14 mouse cellular contexts compared by ENCODE assay signal in genomic region chr19:58165635-58166015, GRCm38 (mm10).
A peak's percentile ranks its signal among the peaks of the same experiment; 100 is the strongest.
DNase-seq lines count a peak whose midpoint lies in the region; ATAC-seq and TF ChIP-seq lines count a peak whose summit lies in the region.
"Had no signal": no experiment of that assay in that cellular context is flagged by ENCODE, and none has a peak within 500 bp of the region (broad histone marks: within the 10 kb centered on the region; RNA-seq: fewer than 3 reads in every experiment).

No protein-coding gene starts in this region.

- no peaks in the 10 kb centered on the region for H3K9me3 ChIP-seq in forebrain, embryonic 12.5 days
- no peaks in the 10 kb centered on the region for H3K9me3 ChIP-seq in midbrain, postnatal 0 days (ENCODE audit: low read length)
- H3K9me3 ChIP-seq: embryonic facial prominence, embryonic 13.5 days; limb, embryonic 10.5 days; neural tube, embryonic 12.5 days had no signal

- peak overlapping the region; percentile 41 for H3K4me2 ChIP-seq in forebrain, embryonic 12.5 days
- H3K4me2 ChIP-seq in midbrain, postnatal 0 days (ENCODE audit: low read depth, low read length, poor library complexity, severe bottlenecking) = 0 out of 2 replicates have a peak overlapping the region, but pooled peaks have one; percentile 3
- H3K4me2 ChIP-seq: embryonic facial prominence, embryonic 13.5 days; neural tube, embryonic 12.5 days had no signal

- no peak for TF ChIP-seq CTCF in midbrain, postnatal 0 days (IDR thresholded peaks at IDR 0.05)

- no peak overlapping the region for H3K9ac ChIP-seq in forebrain, embryonic 12.5 days
- no peak overlapping the region for H3K9ac ChIP-seq in midbrain, postnatal 0 days (replicated peaks; ENCODE audit: low read length, poor library complexity, severe bottlenecking)
- H3K9ac ChIP-seq: embryonic facial prominence, embryonic 13.5 days; liver, embryonic 14.5 days; neural tube, embryonic 12.5 days had no signal

- H3K27me3 ChIP-seq in forebrain, embryonic 12.5 days = peaks cover 45% of the 10 kb centered on the region
- no peaks in the 10 kb centered on the region for H3K27me3 ChIP-seq in midbrain, postnatal 0 days (ENCODE audit: insufficient read depth, low read length)
- H3K27me3 ChIP-seq: neural tube, embryonic 12.5 days had no signal

- peak; percentile 46 to 60 for DNase-seq in kidney, postnatal 4 days
- no peak for DNase-seq in kidney, adult 11 months
- DNase-seq in NIH3T3 (ENCODE audit: low read depth) = peak; percentile 52
- DNase-seq in midbrain, postnatal 0 days (ENCODE audit: low spot score) = no peak
- no peak for DNase-seq in urinary bladder, adult 18-20 months (ENCODE audit: low spot score in 2 of 2)
- DNase-seq: adrenal gland, adult 8-10 months; thymus, postnatal 14 days had no signal

- H3K4me3 ChIP-seq in forebrain, embryonic 12.5 days (replicated peaks) = no peak overlapping the region; the same call in 1 of the 2 replicates
- no peak overlapping the region for H3K4me3 ChIP-seq in midbrain, postnatal 0 days (ENCODE audit: low read depth, low read length)
- H3K4me3 ChIP-seq: embryonic facial prominence, embryonic 13.5 days; limb, embryonic 10.5 days; megakaryocyte, embryonic 14.5 days; neural tube, embryonic 12.5 days had no signal

- no peak for ATAC-seq in forebrain, embryonic 12.5 days (ENCODE audit: low FRiP score)
- ATAC-seq in midbrain, postnatal 0 days (ENCODE audit: low FRiP score) = no peak
- no peak for ATAC-seq in erythroblast, adult 5-6 weeks (replicated peaks; ENCODE audit: low FRiP score, poor library complexity, severe bottlenecking)

- H3K36me3 ChIP-seq in forebrain, embryonic 12.5 days (replicated peaks) = no peaks in the 10 kb centered on the region
- H3K36me3 ChIP-seq in midbrain, postnatal 0 days (ENCODE audit: insufficient read depth, low read length) = no peaks in the 10 kb centered on the region
- H3K36me3 ChIP-seq: embryonic facial prominence, embryonic 13.5 days; limb, embryonic 10.5 days; neural tube, embryonic 12.5 days had no signal

- 16% methylated on average over 9 of the region's 9 CpGs for WGBS in forebrain, embryonic 12.5 days
- WGBS in midbrain, postnatal 0 days = 19% methylated on average over 9 of the region's 9 CpGs

- peaks cover 22% of the 10 kb centered on the region for H3K4me1 ChIP-seq in forebrain, embryonic 12.5 days
- H3K4me1 ChIP-seq in midbrain, postnatal 0 days (ENCODE audit: insufficient read depth, low read length) = peaks cover 5% of the 10 kb centered on the region; the same call in 1 of the 2 replicates
- H3K4me1 ChIP-seq: megakaryocyte, embryonic 14.5 days had no signal

- H3K27ac ChIP-seq in forebrain, embryonic 12.5 days = no peak overlapping the region
- no peak overlapping the region for H3K27ac ChIP-seq in midbrain, postnatal 0 days (ENCODE audit: low read depth, low read length)
- H3K27ac ChIP-seq: embryonic facial prominence, embryonic 13.5 days; limb, embryonic 10.5 days; liver, embryonic 14.5 days; neural tube, embryonic 12.5 days had no signal

Comparison
In these comparisons a context has a peak if more than half of its experiments do, and no peak if none do; other contexts are left out.
1. DNase-seq: peak in kidney, postnatal 4 days (2 of 2) and NIH3T3 (single experiment); none in kidney, adult 11 months (single experiment), midbrain, postnatal 0 days (single experiment) and urinary bladder, adult 18-20 months (0 of 2).